Mouse (Mus musculus): Measurements from ENCODE around the gene D430019H16Rik. TPM values are rescaled to one million over a fixed set of nuclear protein-coding genes. Genes with fewer than 3 reads are reported as not detected.

The D430019H16Rik gene
- total and polyA plus RNA-seq, 3 experiments: not detected

DNA sequence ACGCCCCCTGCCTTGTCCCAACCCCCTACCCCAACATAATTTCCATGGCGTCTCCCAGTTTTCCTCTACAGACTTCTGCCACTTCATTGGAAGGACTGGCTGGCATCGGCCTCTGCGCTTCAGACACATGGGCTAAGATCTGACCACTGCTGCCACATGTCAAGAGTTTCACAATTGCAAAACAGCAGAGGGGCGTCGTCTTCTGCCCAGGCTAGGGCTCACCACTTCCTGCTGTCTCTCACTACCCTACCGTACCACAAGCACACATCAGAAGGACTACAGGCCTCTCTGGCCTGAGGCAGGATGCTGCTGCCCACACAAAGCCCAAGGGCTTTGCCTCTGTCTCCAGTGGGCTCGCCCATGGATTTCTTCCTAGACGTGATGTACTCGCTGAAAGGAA is 86.0 kb downstream of the D430019H16Rik start:
- H3K27me3 ChIP-seq (ENCODE audit: control insufficient read depth in 1 of 2, insufficient read depth in 2 of 2, low read length in 2 of 2): no peaks in the 10 kb centered on the region
- no peaks in the 10 kb centered on the region for H3K9me3 ChIP-seq (replicated peaks; ENCODE audit: insufficient read depth, low read length)
- TF ChIP-seq CHD1 (IDR thresholded peaks at IDR 0.05; ENCODE audit: low read depth, low read length) (no peak), MEF2A (IDR thresholded peaks at IDR 0.05; ENCODE audit: extremely low read depth, insufficient replicate concordance, low read depth, low read length, poor library complexity, severe bottlenecking) (no peak), NELFE (IDR thresholded peaks at IDR 0.05; ENCODE audit: low read depth, low read length) (no peak)
- no peak overlapping the region for H3K4me3 ChIP-seq (ENCODE audit: control insufficient read depth in 1 of 2, insufficient read depth in 1 of 2, low read depth in 2 of 2, low read length in 2 of 2)
- no peak overlapping the region for H3K9ac ChIP-seq (ENCODE audit: control insufficient read depth, low read depth, low read length, poor library complexity, severe bottlenecking)
- H3K79me2 ChIP-seq (ENCODE audit: control insufficient read depth, insufficient read depth, low read length, poor library complexity): no peaks in the 10 kb centered on the region
- no peak for DNase-seq (ENCODE audit: low read depth, low spot score)
- no peaks in the 10 kb centered on the region for H3K36me3 ChIP-seq (ENCODE audit: control insufficient read depth in 1 of 2, insufficient read depth in 2 of 2, low read length in 2 of 2)
- no peaks in the 10 kb centered on the region for H3K4me1 ChIP-seq (ENCODE audit: control insufficient read depth in 1 of 2, insufficient read depth in 2 of 2, low read length in 2 of 2)
- H3K27ac ChIP-seq (ENCODE audit: control insufficient read depth, low read depth, low read length): no peak overlapping the region

DNA sequence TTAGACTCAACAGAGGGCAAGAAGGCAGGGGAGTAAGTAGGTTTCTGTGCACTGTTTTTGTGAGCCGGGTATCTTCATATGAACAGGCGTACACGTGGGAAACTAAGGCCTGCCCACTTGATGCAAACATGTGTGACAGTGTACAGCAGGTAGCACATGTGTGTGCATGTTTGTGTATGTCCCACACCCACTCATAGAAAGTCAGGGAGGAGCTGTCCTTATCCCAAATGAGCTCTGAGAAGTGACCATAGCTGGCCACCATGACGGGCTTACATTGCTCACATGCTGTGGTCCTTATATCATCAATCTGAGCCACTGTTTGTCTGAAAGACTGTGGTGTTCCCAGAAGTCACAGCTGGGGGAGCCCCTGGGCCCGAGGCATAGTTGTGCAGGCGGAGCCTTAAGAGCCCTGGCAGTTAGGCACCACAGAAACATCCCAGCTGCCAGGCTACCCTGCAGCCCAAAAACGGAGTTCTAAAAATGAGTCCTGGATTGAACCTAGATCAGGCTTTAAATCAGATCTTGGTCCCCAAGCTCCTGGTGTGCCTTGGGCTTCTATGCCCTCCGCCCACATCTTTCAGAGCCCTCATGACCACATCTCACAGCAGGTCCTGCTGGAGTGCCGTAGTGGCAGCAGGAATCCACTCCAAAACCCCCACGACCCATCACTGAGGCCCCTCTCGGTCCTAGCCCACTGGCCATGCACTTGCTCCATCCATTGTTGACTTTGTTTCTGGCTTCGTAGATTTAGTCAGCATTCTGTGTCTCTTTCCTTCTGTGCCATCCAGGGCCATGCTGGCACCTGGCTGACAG is 88.1 kb downstream of the D430019H16Rik start:
- Histone ChIP-seq H3K27ac (ENCODE audit: control insufficient read depth, low read depth, low read length) (no peak overlapping the region), H3K27me3 (ENCODE audit: control insufficient read depth in 1 of 2, insufficient read depth in 2 of 2, low read length in 2 of 2) (no peaks in the 10 kb centered on the region), H3K36me3 (ENCODE audit: control insufficient read depth in 1 of 2, insufficient read depth in 2 of 2, low read length in 2 of 2) (no peaks in the 10 kb centered on the region), H3K9me3 (replicated peaks; ENCODE audit: insufficient read depth, low read length) (no peaks in the 10 kb centered on the region), H3K4me1 (ENCODE audit: control insufficient read depth in 1 of 2, insufficient read depth in 2 of 2, low read length in 2 of 2) (no peaks in the 10 kb centered on the region), H3K79me2 (ENCODE audit: control insufficient read depth, insufficient read depth, low read length, poor library complexity) (no peaks in the 10 kb centered on the region), H3K4me3 (ENCODE audit: control insufficient read depth in 1 of 2, insufficient read depth in 1 of 2, low read depth in 2 of 2, low read length in 2 of 2) (no peak overlapping the region), H3K9ac (ENCODE audit: control insufficient read depth, low read depth, low read length, poor library complexity, severe bottlenecking) (no peak overlapping the region)
- no peak for DNase-seq (ENCODE audit: low read depth, low spot score)
- no peak for TF ChIP-seq JUND (IDR thresholded peaks at IDR 0.05; ENCODE audit: low read depth, low read length)
- no peak for TF ChIP-seq MXI1 (IDR thresholded peaks at IDR 0.05; ENCODE audit: low read depth, low read length)
- no peak for TF ChIP-seq UBTF (IDR thresholded peaks at IDR 0.05; ENCODE audit: borderline replicate concordance, insufficient read depth, low read depth, low read length)
- no peak for TF ChIP-seq SIN3A (IDR thresholded peaks at IDR 0.05; ENCODE audit: low read length)
- TF ChIP-seq ETS1 (IDR thresholded peaks at IDR 0.05; ENCODE audit: low read depth, low read length): no peak
- TF ChIP-seq EP300 (IDR thresholded peaks at IDR 0.05; ENCODE audit: low read depth in 1 of 2, low read length in 2 of 2): no peak
- TF ChIP-seq CTCF (IDR thresholded peaks at IDR 0.05 in 2 of 3, conservative IDR thresholded peaks at IDR 0.05 in 1 of 3; ENCODE audit: control insufficient read depth in 1 of 3, insufficient read depth in 1 of 3, low read depth in 2 of 3, low read length in 3 of 3, poor library complexity in 1 of 3, severe bottlenecking in 1 of 3): no peak
- TF ChIP-seq TBP (IDR thresholded peaks at IDR 0.05; ENCODE audit: low read depth, low read length): no peak
- TF ChIP-seq SMC3 (IDR thresholded peaks at IDR 0.05; ENCODE audit: low read depth, low read length): no peak
- TF ChIP-seq CHD1 (IDR thresholded peaks at IDR 0.05; ENCODE audit: low read depth, low read length): no peak
- TF ChIP-seq NRF1 (IDR thresholded peaks at IDR 0.05; ENCODE audit: insufficient read depth, low read depth, low read length, poor library complexity, severe bottlenecking): no peak

DNA sequence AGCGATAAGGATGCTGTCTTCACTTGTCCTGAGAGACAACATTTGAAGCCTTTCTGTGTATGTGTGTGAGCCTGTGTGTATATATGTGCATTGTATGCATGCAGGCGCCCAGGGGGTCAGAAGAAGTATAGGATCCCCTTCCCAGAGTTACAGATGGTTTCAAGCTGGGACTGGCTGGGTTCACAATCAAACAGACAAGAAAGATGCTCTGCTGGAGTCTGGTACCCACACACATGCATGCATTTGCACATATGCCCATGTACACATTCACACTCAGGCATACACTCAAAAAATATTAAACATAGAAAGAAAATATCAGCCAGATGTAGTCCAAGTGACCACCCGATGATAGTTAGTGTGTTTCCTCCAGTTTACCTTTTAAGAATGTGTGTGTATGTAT is 88.9 kb downstream of the D430019H16Rik start:
- TF ChIP-seq MXI1 (IDR thresholded peaks at IDR 0.05; ENCODE audit: low read depth, low read length) (no peak), POLR2AphosphoS5 (IDR thresholded peaks at IDR 0.05; ENCODE audit: borderline replicate concordance, low read depth, low read length) (no peak), KAT2A (conservative IDR thresholded peaks at IDR 0.05; ENCODE audit: low read depth, low read length) (no peak), ETS1 (IDR thresholded peaks at IDR 0.05; ENCODE audit: low read depth, low read length) (no peak), HCFC1 (IDR thresholded peaks at IDR 0.05; ENCODE audit: low read depth, low read length) (no peak), RAD21 (IDR thresholded peaks at IDR 0.05; ENCODE audit: low read depth, low read length) (no peak), SMC3 (IDR thresholded peaks at IDR 0.05; ENCODE audit: low read depth, low read length) (no peak), ZKSCAN1 (IDR thresholded peaks at IDR 0.05; ENCODE audit: low read depth, low read length) (no peak), E2F4 (IDR thresholded peaks at IDR 0.05; ENCODE audit: borderline replicate concordance, low read depth, low read length) (no peak), MYB (IDR thresholded peaks at IDR 0.05; ENCODE audit: low read depth, low read length) (no peak)
- Histone ChIP-seq H3K4me3 (ENCODE audit: control insufficient read depth in 1 of 2, insufficient read depth in 1 of 2, low read depth in 2 of 2, low read length in 2 of 2) (no peak overlapping the region), H3K79me2 (ENCODE audit: control insufficient read depth, insufficient read depth, low read length, poor library complexity) (no peaks in the 10 kb centered on the region), H3K9ac (ENCODE audit: control insufficient read depth, low read depth, low read length, poor library complexity, severe bottlenecking) (no peak overlapping the region), H3K27ac (ENCODE audit: control insufficient read depth, low read depth, low read length) (no peak overlapping the region), H3K27me3 (ENCODE audit: control insufficient read depth in 1 of 2, insufficient read depth in 2 of 2, low read length in 2 of 2) (no peaks in the 10 kb centered on the region; a peak in 1 of 4 replicates), H3K4me1 (ENCODE audit: control insufficient read depth in 1 of 2, insufficient read depth in 2 of 2, low read length in 2 of 2) (no peaks in the 10 kb centered on the region), H3K36me3 (ENCODE audit: control insufficient read depth in 1 of 2, insufficient read depth in 2 of 2, low read length in 2 of 2) (no peaks in the 10 kb centered on the region), H3K9me3 (replicated peaks; ENCODE audit: insufficient read depth, low read length) (no peaks in the 10 kb centered on the region)
- DNase-seq (ENCODE audit: low read depth, low spot score): no peak

All from MEL (cell line).